In the genomic region with DNA sequence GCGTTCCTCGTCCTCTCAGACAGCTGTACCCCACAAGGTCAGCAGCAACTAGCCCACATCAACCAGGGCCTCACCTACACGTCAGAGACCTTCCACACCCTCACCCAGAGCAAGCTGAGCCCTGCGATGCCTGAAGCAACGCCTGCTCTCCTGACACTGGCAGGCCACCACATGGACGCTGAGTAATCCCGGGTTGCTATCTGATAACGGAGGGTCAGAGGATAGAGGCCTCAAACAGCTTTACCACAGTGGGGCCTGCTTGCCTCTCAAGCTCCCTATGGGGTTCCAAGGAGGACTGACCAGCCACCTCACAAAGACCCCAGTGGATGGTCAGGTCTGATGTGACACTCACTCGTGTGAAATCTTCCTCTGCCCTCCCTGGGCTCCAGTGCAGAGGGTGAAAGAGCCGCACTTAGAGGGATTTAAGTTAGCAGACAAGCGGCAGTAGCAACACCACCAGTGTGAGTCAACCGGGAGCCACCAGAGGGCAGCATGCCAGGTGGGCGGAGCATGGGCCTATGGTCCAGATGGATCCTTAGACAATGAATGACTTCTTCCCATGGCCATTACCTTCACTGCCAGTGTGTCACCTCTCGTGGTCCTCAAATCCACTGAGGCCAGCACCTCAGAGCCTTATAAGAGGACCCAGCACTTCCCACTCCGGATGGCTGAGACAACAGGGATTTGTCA, we compare ENCODE assay signal across 8 mouse cellular contexts. TPM values are rescaled to one million over a fixed set of nuclear protein-coding genes. Genes with fewer than 3 reads are reported as not detected.
DNase-seq lines count a peak whose midpoint lies in the region; ATAC-seq and TF ChIP-seq lines count a peak whose summit lies in the region.
"Had no signal": no experiment of that assay in that cellular context is flagged by ENCODE, and none has a peak within 500 bp of the region (broad histone marks: within the 10 kb centered on the region; RNA-seq: fewer than 3 reads in every experiment).

No protein-coding gene starts in this region.

- H3K4me3 ChIP-seq in lung, postnatal 0 days (ENCODE audit: low read depth, low read length), result no peak overlapping the region
- H3K4me3 ChIP-seq: hindbrain, embryonic 15.5 days had no signal

- H3K36me3 ChIP-seq in lung, postnatal 0 days (ENCODE audit: insufficient read depth, low read length), result no peaks in the 10 kb centered on the region; the same call in 1 of the 2 replicates

- TF ChIP-seq CTCF in lung, postnatal 0 days (IDR thresholded peaks at IDR 0.05), result peak; percentile 79

- TF ChIP-seq EP300 in lung, postnatal 0 days (IDR thresholded peaks at IDR 0.05), result no peak

- H3K4me1 ChIP-seq in lung, postnatal 0 days (ENCODE audit: insufficient read depth, low read depth, low read length), result no peaks in the 10 kb centered on the region

- peak; percentile 88 for DNase-seq in Muller cell, postnatal 12 days (ENCODE audit: inconsistent ontology term)
- peak; percentile 94 for DNase-seq in cerebellum, adult 9-10 months
- peak; percentile 90 for DNase-seq in gastrocnemius, postnatal 10 days
- peak; percentile 88 to 96 for DNase-seq in kidney, postnatal 36 days
- peak; percentile 67 for DNase-seq in lung, postnatal 0 days (ENCODE audit: low spot score)
- DNase-seq in right cerebral cortex, postnatal 10 days (ENCODE audit: low spot score in 2 of 2), result peak; percentile 79 to 82

- WGBS in lung, postnatal 0 days, result 57% methylated on average over 15 of the region's 15 CpGs

- H3K4me2 ChIP-seq in lung, postnatal 0 days (replicated peaks; ENCODE audit: low read depth, low read length), result no peak overlapping the region
- H3K4me2 ChIP-seq: hindbrain, embryonic 15.5 days had no signal

- H3K27ac ChIP-seq in lung, postnatal 0 days (ENCODE audit: low read length), result no peak overlapping the region
- H3K27ac ChIP-seq: hindbrain, embryonic 15.5 days had no signal

- peak; percentile 41 for ATAC-seq in CD4-positive, CD25-positive, alpha-beta regulatory T cell, adult 4 months
- peak; percentile 42; the same call in 1 of the 2 replicates for ATAC-seq in lung, postnatal 0 days

- H3K9ac ChIP-seq in lung, postnatal 0 days (replicated peaks; ENCODE audit: low read depth), result no peak overlapping the region
- H3K9ac ChIP-seq: hindbrain, embryonic 15.5 days had no signal

- H3K9me3 ChIP-seq in lung, postnatal 0 days (ENCODE audit: low read length), result no peaks in the 10 kb centered on the region
- H3K9me3 ChIP-seq: hindbrain, embryonic 15.5 days had no signal

- no peaks in the 10 kb centered on the region for H3K27me3 ChIP-seq in lung, postnatal 0 days (replicated peaks; ENCODE audit: insufficient read depth, low read length)
- H3K27me3 ChIP-seq: hindbrain, embryonic 15.5 days had no signal

RNA-seq across cellular contexts. Expression of gene Tmem201, which starts 12.0 kb away (rescaled TPM):
- 1 to 10 TPM; 4.6 to 7.8 TPM for polyA plus RNA-seq in CD4-positive, CD25-positive, alpha-beta regulatory T cell, adult 4 months (2017; shearing (Covaris generic))
- 10 to 100 TPM; 49.7 to 52.2 TPM for total RNA-seq in gastrocnemius, postnatal 10 days (2021)
- polyA plus RNA-seq in lung, postnatal 0 days (2015; fragmentation: Nextera tagmentation; extraction: Ambion mirVana), result 8.2 and 9.4 TPM in 2 replicates

RNA-seq across cellular contexts. Expression of gene Pik3cd, which starts 23.4 kb away (rescaled TPM):
- 100 to 1,000 TPM; 102 to 179 TPM for polyA plus RNA-seq in CD4-positive, CD25-positive, alpha-beta regulatory T cell, adult 4 months (2017; shearing (Covaris generic))
- total RNA-seq in gastrocnemius, postnatal 10 days (2021), result 10 to 100 TPM in 1 of 2 experiments, 1 to 10 TPM in 1; 9.8 to 16.1 TPM
- 3.8 and 4.0 TPM in 2 replicates for polyA plus RNA-seq in lung, postnatal 0 days (2015; fragmentation: Nextera tagmentation; extraction: Ambion mirVana)

RNA-seq across cellular contexts. Expression of gene Slc25a33, which starts 48.3 kb away (rescaled TPM):
- polyA plus RNA-seq in CD4-positive, CD25-positive, alpha-beta regulatory T cell, adult 4 months (2017; shearing (Covaris generic)), result 1 to 10 TPM; 4.6 to 5.7 TPM
- 1 to 10 TPM; 7.2 to 9.5 TPM for total RNA-seq in gastrocnemius, postnatal 10 days (2021)
- polyA plus RNA-seq in lung, postnatal 0 days (2015; fragmentation: Nextera tagmentation; extraction: Ambion mirVana), result 7.4 and 8.6 TPM in 2 replicates

Comparison
In these comparisons a context has a peak if more than half of its experiments do, and no peak if none do; other contexts are left out.
1. RNA of gene Pik3cd, which starts 23.4 kb away (polyA plus RNA-seq): 102 to 179 TPM in CD4-positive, CD25-positive, alpha-beta regulatory T cell, adult 4 months; 3.8 to 4.0 TPM in lung, postnatal 0 days; every median in the first group is over 10 times any median in the second.
2. Peak in every context shown above with its lines, with median percentiles within 50 percentile points of each other: DNase-seq.